Mouse (Mus musculus): ENCODE data around the gene Sox12. TPM values are rescaled to one million over a fixed set of nuclear protein-coding genes. Genes with fewer than 3 reads are reported as not detected.

The Sox12 gene
- total RNA-seq, 2 experiments from 2014 or later, result 50.9 to 51.1 TPM

DNA sequence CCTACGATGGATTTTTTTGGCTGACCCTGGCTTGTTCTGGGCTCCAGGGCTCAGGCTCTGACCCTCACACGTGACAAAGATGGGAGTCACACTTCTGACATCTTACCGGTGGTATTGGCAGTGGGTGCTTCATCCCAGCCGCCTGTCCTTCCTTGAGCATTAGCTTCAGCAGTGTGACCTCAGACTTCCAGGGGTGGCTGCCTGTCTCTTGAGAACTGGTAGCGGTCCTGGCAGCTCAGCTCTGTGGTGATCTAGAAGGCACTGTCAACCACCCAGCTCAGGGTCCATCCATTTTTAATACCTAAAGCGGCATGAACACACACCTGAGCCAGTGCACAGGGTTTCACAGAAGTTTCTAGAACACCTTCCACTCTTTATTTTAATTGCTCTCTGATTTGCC lies 11.9 kb upstream of the Sox12 start:
- no peak for DNase-seq (ENCODE audit: low spot score in 2 of 2)

DNA sequence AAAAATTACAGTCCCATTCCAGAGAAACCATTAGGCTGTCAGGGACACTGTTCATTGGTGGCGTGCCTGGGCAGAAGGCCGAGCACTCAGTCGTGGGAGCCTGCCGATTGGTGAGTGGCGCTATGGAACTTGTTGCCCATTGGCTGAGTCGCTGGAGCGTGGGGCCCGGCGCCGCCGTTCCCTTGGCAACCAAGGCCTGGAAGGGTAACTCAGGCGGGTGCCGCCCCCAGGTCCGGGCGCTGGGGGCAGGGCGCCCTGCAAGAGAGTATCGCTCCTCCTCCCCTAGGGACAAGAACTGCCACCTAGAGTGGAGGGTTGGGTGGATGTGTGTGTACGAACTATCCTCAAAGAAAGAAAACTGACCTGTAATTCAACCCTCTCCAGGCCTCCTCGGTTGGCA lies 8.3 kb upstream of the Sox12 start:
- peak; percentile 91 to 92 for DNase-seq (ENCODE audit: low spot score in 2 of 2)

DNA sequence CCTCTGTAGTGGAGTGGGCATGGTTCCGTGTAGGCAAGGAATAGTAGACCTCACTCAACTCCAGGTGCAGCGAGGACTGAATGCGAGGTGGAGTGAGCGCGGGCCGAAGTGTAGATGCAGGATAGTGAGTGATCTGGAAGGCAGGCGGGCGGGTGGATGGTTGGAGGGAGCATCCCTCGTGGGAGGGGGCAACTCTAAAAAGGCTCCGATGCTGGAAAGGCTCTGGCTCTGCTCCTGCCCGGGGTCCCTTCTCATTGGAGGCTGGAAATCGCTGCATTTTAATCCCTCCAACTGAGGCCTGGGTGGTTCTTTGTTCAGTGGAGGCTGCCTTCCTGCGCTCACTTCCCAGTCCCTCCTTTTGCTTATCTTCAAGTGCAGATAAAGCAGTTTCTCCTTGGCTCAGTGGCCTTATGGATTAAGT lies 1.3 kb upstream of the Sox12 start:
- no peak for DNase-seq (ENCODE audit: low spot score in 2 of 2)

DNA sequence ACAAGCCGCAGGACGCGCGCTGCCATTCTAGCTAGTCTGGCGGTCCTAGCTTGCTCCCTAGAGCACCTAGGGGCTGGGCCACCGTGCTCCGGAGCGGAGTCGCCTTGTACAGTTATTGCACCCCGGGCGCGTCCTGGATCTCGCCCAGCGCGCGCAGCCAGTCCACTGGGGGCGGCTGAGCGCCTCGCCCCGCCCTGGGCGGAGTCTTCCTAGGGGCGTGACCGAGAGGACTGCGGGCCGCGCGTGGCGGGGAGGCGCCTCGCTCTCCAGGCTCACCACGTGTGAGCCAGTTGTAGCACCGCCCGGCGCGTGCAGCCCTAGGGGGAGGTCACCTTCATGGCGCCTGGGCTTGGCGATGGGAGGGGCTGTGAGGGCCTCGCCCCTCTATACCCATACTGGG lies 828 bp upstream of the Sox12 start:
- peak; percentile 88 to 91 for DNase-seq (ENCODE audit: low spot score in 2 of 2)

DNA sequence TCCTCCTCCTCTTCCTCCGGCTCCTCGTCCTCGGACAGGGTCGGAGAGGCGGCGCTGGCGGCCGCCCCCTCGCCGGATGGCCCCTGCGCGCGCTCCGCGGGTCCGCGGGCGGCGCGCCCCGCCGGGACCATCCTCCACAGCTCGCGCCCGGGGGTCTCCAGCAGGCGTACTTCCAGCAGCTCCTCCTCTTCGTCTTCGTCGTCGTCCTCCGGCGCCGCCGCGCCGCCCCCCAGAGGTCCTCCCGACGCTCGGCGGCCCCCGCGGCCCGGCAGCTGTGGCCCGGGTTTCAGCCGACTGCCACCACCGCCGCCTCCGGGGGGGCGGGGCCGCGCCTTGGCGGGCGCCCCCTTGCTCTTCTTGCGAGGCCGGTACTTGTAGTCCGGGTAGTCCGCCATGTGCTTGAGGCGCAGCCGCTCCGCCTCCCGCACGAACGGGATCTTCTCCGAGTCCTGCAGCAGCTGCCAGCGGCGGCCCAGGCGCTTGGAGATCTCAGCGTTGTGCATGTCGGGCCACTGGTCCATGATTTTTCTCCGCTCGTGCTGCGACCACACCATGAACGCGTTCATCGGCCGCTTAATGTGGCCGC lies 766 bp downstream of the Sox12 start:
- peak; percentile 64 to 68 for DNase-seq (ENCODE audit: low spot score in 2 of 2)

DNA sequence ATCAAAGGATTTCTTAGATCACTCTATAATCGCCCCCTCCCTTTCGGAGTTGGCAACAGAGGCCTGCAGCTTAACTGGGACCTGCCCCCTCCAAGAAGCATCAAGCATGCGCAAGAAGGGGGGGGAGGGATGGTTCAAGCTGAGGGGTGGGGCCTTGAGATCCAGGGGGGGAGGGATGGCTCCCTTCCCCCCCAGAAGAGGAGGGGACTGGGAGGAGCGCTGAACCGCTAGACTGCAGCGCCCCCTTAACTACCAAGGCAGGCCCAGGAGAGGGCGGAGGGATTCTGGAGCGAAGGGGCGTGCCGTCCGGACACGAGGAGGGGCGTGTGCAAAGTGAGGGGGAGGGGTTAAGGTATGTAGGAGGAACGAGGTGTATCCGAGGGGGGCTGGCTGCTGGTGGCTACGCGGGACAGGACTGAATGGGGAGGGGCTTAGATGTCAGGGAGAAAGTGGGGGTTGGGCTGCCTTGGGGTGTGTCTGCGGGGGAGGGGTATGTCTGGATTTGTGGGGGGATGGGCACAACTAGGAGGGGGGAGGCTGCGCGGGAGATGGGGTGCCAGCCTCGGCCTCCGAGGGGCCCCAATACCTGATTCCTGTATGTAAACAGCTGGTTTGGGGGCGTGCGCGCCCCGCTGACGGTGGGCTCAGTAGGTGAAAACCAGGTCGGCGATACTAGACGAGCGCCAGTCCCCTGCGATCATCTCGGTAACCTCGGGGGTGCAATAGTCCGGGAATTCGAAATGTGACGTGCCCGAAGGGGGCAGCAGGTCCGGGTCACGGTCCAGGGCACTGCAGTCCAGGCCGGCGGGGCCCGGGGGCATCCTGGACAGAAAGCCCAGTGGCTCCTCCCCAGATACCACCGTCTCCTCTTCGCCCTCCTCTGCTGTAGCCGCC lies 1.5 kb downstream of the Sox12 start:
- DNase-seq (ENCODE audit: low spot score in 2 of 2), result peak; percentile 60 to 88

DNA sequence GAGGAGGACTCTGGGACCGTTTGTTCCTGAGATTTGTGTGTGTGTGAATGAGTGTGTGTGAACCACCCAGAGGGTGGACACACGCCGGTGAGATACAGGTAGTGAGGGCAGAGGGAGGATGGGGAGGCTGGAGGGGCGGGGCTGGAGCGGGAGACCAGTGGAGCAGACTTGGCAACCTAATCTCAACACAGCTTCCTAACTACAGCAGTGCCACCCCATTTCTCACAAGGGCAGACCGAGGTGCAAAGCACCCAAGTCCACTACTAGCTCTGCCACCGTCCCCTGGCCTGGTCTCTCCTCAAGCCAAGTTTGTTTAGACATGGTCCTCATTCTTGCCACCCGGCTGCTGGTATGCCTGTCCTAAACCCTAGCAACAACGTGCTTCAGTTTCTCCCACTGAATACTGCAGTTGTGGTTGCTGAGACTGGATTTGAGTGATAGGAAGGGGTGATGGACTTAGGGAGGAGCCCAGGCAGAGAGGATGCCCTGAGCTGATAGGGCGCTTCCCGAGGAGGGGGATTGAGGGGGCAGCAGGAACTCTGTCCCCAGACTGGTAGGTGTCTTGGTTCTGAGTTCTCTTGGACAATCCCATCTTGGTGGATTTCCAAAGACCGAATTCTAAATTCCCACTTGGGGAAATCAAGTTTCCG lies 2.5 kb downstream of the Sox12 start:
- no peak for DNase-seq (ENCODE audit: low spot score in 2 of 2)

DNA sequence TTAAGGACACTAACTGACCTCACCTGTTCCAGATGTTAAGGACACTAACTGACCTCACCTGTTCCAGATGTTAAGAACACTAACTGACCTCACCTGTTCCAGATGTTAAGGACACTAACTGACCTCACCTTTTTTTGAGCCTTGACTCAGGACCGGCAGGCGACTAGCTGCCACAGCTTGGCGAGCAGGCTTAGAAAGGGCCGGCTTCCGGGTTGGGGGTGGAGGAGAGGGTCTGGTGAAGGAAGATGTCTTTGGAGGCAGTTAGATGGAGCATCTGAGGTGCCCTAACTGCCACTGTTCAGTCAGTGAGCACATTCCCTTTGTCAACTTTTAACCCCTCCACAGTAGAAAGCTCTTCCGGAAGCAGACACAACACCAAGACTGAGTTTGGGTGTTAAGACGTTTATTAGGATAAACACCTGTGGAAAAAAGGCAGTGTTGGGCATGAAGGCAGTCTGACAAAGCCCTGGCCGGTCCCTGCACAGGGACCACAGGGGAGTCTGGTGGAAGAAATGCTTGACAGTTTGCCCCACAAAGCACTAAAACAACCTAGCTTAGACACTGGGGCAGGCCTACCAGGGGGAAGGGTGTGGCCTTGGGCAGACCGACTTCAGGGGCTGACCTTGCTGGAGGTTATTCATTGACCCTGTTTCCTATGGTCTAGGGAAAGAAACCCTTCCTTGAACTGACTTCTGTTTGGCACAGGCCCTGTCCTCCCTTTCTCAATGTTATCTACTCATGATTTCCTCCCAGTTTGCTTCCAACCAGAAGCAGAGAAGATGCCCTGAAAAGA lies 4.4 kb downstream of the Sox12 start:
- no peak for DNase-seq (ENCODE audit: low spot score in 2 of 2)

DNA sequence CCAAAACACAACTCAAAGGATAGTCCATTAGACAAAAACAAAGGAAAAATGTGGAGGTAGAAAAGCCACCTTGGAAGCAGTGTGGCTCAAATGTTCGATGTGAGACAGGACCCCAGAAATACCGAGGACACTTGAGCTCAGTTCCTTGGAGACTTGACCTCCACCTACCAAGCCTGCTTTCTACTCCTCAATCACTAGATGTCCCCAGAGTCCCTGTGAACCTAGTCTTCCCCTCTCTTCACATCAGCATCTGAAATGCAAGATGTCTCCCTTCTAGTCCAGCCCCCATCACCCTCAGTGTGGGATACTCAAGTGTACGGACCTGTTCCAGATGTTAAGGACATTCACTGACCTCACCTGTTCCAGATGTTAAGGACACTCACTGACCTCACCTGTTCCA lies 5.1 kb downstream of the Sox12 start:
- no peak for DNase-seq (ENCODE audit: low spot score in 2 of 2)

DNA sequence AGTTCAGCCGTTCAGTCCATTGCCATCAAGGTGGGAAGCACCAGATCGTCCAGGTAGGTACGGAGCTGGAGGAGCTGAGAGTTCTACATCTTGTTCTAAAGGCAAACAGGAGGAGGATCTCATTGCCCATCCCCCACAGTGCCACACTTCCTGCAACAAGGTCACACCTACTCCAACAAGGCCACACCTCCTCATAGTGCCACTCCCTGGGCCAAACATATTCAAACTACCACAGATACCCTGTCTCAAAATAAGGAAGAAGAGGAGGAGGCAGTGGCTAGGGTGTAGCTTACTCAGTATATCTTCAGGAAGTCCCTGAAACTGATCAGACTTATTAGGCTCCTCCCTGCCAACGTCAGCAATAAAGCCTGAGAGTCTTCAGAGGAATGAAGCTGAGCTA lies 13.7 kb downstream of the Sox12 start:
- DNase-seq (ENCODE audit: low spot score in 2 of 2), result no peak

DNA sequence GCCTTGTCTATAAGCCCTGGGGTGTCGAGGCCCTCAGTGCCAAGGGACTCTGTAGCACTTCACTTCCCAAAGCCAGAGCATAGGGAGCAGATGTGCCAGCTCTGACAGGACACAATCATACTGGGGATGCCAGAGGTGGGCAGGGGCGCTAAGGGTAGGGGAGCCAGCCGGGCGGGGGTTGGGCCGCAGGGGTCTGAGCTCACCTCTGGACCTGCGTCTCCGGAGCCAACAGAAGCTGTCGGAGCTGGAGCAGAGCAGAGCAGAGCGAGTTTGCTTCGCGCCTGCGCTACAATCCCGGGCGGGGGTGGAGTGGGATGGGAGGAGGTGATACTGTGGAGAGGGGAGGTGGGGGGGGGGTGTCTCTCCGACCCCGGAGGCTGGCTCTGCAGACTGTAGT lies 21.5 kb downstream of the Sox12 start, which contains the start of gene Nrsn2:
Nrsn2 (minus strand) TSS at position 294 of the 397 bp plus-strand sequence.
- DNase-seq (ENCODE audit: low spot score in 2 of 2), result no peak

DNA sequence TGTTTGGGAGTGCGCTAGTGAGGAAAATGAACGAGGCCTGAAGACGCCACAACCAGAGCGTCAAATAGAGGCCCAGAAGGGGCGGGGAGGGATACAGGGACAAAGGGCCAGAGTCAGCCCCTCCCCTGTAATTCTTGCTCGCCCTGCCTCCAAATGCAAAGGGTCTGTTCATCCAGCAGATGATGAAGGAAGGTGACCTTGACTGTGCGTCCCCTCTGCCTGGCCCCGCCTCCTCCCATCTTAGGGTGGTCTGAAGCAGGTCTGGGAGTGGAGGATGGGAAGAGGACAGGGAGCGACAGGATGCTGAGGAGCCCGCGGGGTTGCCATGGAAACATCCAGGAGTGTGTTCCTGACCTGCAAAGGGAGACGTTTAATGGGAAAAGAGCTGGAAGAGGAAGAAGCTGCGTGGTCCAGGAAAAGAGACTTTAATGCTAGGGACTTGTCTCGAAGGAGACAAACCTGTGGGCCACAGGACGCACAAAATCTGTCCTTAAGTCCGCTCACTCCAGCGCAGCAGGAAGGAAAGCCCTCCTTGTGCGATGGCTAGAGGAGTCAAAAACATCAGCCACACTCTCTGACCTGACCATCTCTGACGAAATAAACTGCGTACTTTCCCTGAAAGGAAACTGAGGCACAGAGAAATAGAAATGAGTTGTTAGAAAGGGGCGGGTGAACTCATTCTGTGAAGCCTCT lies 22.1 kb downstream of the Sox12 start:
- DNase-seq (ENCODE audit: low spot score in 2 of 2), result no peak

DNA sequence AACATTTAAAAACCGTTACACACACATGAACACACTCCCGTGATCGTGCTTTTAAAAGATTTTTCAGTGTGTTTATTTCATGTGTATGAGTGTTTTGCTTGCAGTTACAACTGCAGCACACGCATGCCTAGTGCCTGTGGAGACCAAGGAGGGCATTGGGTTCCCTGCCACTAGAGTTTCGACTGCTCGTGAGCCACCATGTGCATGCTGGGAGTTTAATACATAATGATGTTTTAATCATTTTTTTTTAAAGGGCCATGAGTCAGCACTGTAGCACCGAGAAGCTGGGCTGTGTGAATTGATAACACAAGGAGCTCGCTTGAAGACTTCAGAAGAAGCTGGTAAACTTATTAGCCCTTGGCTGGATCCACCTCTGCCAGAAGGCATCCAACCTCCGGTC lies 24.3 kb downstream of the Sox12 start:
- DNase-seq (ENCODE audit: low spot score in 2 of 2), result no peak

DNA sequence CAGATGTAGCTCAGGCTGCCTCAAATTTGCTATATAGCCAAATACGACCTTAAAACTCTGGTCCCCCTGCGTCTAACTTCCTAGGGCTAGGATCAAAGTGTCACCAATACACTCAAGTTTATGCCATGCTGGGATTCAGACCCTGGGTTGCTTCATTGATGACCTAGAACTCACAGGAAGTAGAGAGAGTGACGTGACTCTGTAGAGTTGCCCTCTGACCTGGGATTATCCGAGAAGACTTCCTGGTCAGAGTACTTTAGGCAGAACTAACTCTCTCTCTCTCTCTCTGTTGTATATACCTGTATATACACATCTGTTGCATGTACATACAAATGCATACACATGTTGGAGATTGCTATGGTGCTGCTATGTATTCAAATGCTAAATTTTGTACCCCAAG lies 25.2 kb downstream of the Sox12 start:
- no peak for DNase-seq (ENCODE audit: low spot score in 2 of 2)

DNA sequence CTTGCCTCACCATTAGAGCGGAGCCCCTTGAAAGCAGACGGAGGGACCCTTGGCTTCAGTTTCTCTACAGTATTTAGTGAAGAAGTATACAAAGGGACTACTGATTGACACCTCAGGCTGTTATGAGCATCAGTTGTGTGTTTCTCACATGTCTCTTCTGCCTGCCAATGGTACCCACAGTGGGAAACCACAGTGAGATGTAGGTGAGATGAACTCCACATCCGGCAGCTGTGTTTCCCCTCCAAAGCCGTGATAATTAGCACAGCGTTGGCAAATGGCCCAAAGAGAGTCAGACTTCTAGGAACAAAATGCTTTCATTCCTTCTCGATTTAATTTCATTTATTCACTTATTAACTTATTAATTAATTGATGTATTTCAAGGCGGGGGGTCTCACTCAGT lies 25.8 kb downstream of the Sox12 start:
- no peak for DNase-seq (ENCODE audit: low spot score in 2 of 2)

DNA sequence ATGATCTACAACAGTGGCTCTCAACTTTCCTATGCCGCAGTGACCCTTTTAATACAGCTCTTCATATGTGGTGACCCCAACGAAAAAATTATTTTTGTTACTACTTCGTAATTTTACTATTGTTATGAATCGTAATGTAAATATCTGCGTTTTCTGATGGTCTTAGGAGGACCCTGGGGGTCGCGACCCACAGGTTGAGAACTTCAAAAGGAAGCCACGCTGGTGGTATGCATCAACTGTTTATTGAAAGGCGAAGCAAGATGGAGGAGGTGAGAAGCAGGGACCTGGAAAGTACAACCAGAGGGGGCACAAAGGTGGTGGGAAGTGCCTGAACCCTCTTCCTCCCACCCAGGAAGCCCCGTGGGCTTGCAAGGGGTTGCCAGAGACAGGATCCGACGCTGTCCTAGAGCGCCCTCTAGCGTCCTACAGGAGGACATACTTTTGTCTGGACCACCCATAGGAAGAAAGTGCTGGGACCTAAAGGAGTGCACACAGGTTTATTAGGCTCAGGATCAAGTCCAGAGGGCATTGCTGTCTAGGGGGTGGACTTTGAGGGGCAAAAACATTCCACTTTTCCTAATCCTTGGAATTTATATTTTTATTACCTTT lies 29.2 kb downstream of the Sox12 start:
- peak in 1 of 2 experiments; percentile 42 for DNase-seq (ENCODE audit: low spot score in 2 of 2)

DNA sequence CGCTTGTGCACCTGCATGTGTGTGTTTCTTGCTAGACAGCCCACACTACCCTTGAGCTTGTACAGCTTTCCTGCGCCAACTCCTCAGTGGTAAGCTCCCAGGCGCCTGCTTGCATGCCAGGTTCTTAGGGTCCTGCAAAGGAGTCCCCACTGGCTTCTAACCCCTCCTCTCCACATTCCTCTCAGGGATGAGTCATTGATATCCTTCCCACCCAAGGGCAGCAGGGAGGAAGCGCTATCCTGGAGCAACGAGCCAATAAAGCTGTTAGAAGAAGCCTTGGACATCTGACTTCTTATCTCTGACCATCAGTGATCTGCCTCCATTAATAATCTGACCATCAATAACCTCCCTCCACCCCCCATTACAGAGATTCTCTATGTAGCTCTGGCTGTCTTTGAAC lies 29.9 kb downstream of the Sox12 start:
- no peak for DNase-seq (ENCODE audit: low spot score in 2 of 2)

DNA sequence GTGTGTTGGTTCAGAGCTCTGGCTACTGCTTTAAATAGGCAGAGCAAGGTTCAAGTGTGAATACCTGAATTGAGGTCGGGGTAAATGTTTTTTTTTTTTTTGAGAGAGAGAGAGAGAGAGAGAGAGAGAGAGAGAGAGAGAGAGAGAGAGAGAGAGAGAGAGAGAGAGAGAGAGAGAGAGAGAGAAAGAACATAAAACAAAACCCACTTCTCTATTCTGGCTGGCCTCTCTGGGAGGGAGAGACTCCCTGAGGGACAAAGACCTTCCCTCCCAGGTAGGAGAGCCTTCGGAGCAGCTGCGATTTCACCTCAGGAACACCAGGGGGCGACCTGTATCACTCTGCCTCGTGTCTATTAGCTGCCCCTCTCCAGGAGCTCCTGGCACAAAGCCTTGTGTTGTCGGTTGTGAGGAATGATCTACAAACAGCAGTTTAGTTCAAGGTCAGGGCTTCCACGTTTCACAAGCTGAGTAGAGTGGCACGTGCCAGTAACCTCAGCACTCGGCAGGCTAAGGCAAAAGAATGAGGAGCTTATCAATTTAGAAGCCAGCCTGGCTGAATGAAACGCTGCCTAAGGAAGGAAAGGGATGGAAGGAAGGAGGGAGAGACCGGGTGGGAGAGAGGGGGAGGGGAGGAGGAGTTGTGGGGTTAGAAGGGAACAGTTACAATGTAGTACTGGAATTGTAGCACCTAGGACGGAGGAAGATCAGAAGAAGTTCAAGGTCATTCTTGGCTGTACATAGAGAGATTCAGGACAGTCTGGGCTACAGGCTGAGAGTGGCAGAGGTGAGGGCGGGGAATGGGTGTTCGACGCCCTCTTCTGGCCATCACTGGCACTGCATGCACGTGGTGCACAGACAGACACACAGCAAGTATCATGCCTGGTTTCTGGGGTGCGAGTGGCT lies 34.4 kb downstream of the Sox12 start:
- DNase-seq (ENCODE audit: low spot score in 2 of 2), result peak; percentile 47 to 80

DNA sequence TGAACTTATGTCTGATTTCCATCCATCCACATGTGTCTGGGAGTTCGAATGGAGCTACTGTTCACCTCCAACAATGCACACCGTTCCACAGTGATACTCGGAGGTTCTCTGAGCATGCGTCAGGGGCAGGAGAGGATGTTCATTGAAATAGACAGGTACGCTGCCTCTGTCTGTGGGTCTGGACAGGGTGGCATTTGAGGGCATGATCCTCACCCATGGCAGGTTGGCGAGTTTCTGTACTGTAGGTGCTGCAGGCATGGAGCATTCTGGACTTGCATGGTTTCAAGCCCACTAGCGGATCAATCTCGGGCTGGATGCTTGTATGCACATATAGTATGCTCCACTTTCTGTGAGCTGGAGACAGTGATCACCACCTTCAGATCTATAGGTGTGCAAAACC lies 36.7 kb downstream of the Sox12 start:
- no peak for DNase-seq (ENCODE audit: low spot score in 2 of 2)
